Mouse (Mus musculus) adrenal gland, postnatal 14 days (tissue): Measurements from ENCODE around the gene Gm156. TPM values are rescaled to one million over a fixed set of nuclear protein-coding genes. Genes with fewer than 3 reads are reported as not detected.
"Not testable (repeated sequence)": the region's sequence is repeated elsewhere in the genome, so short reads cannot be mapped to it uniquely, and the experiment has no call there.

Source experiments
- DNase-seq: peaks from one replicate; pipeline ENCODE4 v3.0.0; 2021; ENCODE audit warnings: mixed read lengths
- long read RNA-seq, 2 experiments: library from polyadenylated mRNA; stranded (forward); transcript quantifications; one replicate each; pipeline ENCODE4 v2.0.0; 2021
- total RNA-seq: library from RNA; stranded (reverse); gene quantifications from 2 replicates; pipeline ENCODE4 v1.2.3, GENCODE M21; 2021

Gene Gm156
- not detected in 2 replicates for total RNA-seq
- long read RNA-seq, experiment 1: 0 reads
- long read RNA-seq, experiment 2: 0 reads

DNA sequence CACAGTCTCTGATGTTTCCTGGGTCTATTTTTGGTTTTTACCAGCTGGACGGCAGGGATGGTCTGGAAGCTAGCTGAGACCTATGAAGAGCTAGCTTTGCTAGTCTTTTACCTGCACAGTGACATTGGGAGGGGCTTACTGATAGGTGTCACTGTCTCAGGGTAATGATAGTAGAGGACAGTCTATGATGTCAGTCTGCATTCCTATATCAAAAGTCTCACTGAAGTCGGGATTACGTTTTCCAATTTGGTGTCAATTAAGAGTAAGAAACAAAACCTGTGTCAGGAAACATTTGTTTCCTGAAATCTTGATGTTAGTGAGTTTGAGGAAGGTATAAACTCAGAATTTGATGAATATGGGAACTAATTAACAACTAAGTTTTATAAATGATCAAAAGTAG lies at the start of gene Gm156:
Gene Gm156 (minus strand): TSS at position 101 of the 400 bp plus-strand sequence.
- DNase-seq: not testable (repeated sequence)

DNA sequence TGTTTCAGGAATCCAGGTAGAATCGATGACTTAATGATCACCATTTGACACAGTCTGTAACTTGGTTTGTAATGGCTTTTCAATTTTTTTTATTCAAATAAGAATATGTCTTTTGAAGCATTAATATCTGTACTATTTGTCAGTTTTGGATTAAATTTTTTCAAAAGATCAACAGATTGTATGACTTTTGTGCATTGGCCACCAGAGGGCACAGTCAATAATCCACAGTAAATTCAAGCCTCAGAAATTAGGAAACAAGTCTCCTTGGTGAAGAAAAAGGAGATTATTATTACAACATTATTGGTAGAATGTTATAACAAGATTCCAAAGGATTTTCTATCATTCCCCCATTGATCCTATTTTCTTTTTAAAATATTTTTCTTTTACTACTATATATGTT lies 41.5 kb upstream of the Gm156 start:
- DNase-seq: no peak

DNA sequence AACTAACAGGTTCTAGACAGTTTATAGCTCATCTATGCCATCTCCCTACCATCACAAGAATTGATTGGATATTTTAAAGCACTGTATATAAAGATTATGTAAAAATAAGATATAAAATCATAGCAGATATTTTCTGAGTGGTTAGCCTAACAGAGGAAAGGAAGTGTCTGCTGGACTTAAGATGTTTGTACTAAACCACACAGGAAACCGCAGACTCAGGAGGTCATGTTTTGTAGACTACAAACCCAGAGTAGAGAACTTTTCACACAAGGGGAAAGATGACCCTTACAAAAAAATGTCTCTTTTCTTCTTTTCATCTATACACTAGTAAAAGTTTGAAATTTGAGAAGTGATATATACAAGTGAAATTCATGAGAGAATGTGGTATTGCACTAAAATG lies 39.9 kb upstream of the Gm156 start:
- no peak for DNase-seq

DNA sequence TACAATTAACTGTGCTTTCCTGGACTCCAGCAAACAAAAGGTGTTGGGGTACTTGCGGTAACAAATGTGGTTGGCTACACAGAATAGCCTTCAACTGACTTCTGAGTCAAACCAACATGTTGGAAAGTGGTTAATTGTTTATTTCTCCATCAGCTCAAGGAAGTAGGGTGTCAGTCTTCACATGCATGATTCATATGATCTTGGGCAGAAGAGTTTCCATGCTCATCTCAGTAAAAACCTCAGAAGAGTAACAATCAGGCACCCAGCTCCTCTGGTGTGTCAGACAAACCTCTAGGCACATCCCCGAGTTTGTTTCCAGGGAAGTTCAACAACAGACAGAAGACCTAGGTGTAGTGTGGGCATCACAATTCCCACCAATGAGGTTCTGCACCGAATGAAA lies 33.7 kb upstream of the Gm156 start:
- DNase-seq: no peak

DNA sequence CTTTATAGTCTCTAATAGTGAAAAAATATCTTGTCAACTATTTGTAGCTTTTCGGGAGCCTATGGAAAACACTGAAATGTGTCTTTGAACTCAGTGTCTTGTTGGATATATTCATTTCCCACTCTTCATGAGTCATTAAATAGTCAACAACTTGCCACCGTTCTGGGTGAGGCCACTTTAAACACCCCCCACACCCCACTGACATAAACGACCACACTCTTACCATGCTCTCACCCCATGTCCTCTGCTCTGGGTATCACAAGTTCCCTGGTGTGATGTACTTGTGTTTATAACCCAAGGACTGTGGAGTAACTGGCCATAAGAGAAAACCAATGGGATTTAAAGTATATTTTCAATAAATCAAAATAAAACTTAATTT lies 36.4 kb downstream of the Gm156 start:
- no peak for DNase-seq

DNA sequence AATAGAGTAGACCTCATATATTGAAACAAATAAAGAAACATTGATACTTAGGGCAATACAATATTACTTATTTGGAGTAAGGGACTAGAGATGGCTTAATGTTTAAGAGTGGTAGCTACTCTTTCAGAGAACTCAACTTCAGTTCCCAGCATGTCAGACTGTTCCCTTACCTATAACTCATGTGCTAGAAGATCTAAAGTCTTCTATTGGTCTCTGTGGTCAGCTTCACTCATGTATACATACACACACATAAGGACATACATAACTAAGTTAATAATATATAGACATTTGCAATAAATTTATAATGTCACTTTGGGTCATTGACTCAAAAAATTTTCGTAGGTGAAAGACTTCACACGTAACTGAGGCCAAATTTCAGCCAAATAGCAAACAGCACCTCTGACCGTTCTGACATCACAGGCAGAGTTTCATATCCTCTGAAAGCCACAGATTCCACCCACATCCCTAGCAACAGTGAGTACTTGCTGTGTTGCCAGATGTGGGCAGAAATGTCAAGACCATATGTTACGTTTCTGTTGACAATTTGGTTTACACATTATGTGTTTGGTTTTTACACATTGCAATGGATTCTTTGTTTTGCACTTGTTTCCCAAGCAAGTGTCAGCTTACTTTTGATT lies 36.9 kb downstream of the Gm156 start:
- no peak for DNase-seq

DNA sequence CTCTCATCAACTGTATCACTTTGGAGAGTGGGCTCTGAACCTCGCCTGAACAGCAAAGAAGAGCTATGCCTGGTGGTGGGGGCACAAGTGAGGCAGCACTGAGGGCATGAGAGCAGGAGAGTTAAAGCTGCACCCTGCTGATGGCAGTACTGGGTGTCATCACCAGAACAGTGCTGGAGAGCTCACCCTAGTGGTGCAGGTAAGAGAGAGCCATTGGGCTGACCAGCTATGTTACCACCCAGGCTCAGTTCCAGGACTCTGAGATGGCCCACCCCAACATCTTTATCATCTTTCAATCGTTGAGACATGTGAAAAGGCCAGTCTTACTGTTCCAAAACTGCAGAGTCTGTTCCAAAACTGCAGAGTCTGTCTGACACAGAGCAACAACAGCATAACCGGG lies 37.9 kb downstream of the Gm156 start:
- DNase-seq: no peak

DNA sequence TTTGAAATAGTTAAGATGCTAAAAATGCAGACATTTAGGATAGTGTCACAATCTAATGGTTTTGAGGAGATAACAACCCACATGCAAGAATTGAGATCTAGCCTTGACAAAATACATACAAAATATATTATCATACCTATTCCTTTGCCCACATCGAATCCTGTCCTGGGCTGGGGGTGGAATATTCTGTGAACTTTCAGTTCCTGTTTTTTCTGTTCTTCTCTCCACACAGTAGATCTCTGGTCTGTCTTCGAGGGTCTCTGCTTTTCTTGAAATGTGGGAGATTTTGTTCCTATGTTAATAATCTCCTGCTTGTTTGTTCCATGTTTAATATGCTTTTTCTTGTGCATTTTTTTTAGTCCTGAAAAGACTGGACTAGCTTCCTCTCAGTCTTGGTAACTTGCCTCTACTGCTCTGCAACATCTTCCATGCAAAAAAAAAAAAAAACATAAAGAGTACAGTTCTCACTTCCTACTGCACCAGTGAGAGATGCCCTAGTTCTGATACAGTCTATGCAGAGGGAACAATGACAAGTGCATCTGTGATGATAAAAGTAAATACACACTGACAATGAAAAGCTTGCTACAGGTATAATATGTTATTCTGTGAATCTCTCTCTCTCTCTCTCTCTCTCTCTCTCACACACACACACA lies 43.9 kb downstream of the Gm156 start, which contains the start of gene Klri2:
Gene Klri2 (minus strand): TSS at position 416 of the 653 bp plus-strand sequence.
- no peak for DNase-seq

DNA sequence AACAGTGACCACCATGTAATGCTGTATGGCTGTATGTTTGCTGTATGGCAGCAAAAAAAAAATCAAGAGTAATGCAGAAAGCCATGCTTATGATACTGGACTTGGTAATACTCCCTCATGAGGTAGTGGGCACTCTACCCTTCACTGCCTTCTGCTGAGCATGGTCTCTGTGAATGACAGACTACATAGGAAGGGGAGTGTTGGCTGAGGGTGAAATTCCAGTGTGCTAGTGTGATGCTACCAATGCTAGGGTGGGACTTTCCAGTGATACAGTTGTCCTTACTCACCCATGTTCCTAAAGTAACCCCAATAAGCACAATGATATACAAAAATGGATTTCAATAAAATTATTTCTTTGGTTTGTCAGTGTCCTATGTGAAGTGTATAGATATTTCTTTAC lies 47.7 kb downstream of the Gm156 start:
- DNase-seq: no peak

DNA sequence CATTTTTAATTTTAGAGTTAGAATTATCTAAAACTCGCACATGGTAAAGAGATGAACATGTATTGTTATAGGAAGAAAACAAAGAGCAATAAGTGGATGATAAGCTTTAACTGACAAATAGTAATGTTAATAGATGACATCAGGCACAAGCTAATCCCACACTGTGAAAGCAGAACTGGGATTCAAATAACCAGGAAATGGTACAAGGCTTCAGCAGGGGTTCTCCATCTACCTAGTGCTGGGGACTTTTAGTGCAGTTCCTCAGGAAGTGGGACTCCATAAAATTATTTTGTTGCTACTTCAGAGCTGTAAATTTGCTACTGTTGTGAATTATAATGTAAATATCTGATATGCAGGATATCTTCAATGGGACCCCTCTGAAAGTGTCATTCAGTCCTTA lies 56.8 kb downstream of the Gm156 start:
- no peak for DNase-seq

DNA sequence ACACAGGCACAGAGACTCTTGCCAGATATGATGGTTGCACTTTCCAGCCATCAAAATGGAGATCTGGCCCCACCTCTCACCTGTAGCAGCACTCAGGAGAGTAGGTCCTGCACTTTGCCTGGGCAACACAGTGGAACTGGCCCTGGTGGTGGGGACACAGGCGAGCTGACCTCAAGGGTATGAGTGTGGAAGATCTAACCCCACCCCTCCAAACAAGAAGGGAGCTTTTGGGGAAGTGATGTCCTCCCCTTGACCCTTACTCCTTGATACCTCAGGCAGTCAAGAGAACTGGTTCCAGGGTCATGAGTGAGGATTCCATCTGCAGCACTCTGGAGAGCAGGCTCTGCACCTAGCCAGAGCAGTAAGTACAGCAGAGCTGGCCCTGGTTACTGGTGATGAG lies 62.7 kb downstream of the Gm156 start:
- DNase-seq: no peak

DNA sequence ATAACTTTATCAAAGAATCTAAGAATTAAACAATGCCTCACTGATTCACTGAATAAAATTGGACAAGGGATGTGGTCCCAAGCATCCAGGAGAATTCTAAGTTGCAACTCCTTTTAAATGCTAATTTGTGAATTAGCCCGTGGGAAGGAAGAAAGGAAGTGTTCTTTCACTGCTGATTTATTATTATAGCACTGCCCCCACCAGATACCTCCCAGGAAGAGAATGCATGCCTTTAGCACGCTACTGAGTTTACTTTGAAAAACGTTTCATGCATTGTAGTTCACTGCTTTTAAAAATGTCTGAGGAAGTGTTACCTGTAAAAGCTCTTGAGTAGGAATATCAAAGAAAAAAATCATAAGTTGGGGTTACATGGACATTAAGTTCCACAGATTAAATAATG lies 63.6 kb downstream of the Gm156 start:
- no peak for DNase-seq

DNA sequence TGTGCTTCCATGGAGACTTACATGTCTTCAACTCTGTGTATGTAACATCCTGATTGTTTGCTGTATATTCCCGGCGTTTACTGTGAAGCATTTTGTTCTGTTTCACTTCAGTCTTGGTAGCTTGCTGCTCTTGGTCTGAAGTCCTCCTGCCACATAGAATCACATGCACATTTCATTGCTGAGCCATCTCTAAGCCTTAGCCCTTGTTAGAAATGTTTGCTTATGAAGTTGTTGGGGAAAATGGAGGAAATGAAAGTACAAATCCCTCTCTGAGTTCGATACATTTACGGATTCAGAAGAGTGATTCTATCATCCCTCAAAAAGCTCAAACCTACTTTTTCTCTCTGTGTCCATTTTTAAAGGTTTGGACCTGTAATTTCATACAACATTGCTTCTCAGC lies 67.0 kb downstream of the Gm156 start, which contains the start of gene Klri1:
Gene Klri1 (minus strand): TSS at position 101 of the 400 bp plus-strand sequence.
- no peak for DNase-seq

Other genes starting within 250 kb of the Gm156 start
- not detected in 2 replicates for gene Klre1, start 206.4 kb downstream of the Gm156 start, total RNA-seq
- 3.0 TPM in 1 of 2 replicates, not detected in the other for gene Klrd1, start 192.5 kb downstream of the Gm156 start, total RNA-seq
- 1.5 TPM in 1 of 2 replicates, not detected in the other for gene Klrk1, start 160.4 kb downstream of the Gm156 start, total RNA-seq
- gene Klrc3, start 140.9 kb downstream of the Gm156 start, total RNA-seq: not detected in 2 replicates
- gene Klrc2, start 123.6 kb downstream of the Gm156 start, total RNA-seq: not detected in 2 replicates
- gene Klrc1, start 105.3 kb downstream of the Gm156 start, total RNA-seq: not detected in 2 replicates
- not detected in 2 replicates for gene Klri1, start 67.1 kb downstream of the Gm156 start, total RNA-seq
- not detected in 2 replicates for gene Klri2, start 43.8 kb downstream of the Gm156 start, total RNA-seq
- not detected in 2 replicates for gene Gm17631, start 78.4 kb upstream of the Gm156 start, total RNA-seq
- not detected in 2 replicates for gene Klra17, start 92.4 kb upstream of the Gm156 start, total RNA-seq
- not detected in 2 replicates for gene Klra5, start 133.4 kb upstream of the Gm156 start, total RNA-seq
- gene Klra6, start 242.7 kb upstream of the Gm156 start, total RNA-seq: not detected in 2 replicates